Mouse (Mus musculus): ENCODE results near the gene D3Ertd254e. TPM values are rescaled to one million over a fixed set of nuclear protein-coding genes. Genes with fewer than 3 reads are reported as not detected.

D3Ertd254e gene
- polyA plus RNA-seq, 1 experiment: 5.6 TPM

- H3K4me3 ChIP-seq (replicated peaks; ENCODE audit: insufficient read depth, low read depth, low read length): no peak overlapping the region
- H3K27me3 ChIP-seq (ENCODE audit: control insufficient read depth, insufficient read depth, low read length): no peaks in the 10 kb centered on the region
- no peak for DNase-seq
- H3K4me1 ChIP-seq (ENCODE audit: control insufficient read depth, insufficient read depth, low read length): no peaks in the 10 kb centered on the region
- no peak overlapping the region for H3K27ac ChIP-seq (ENCODE audit: insufficient read depth, low read length)
- no peak for TF ChIP-seq CTCF (IDR thresholded peaks at IDR 0.05; ENCODE audit: borderline replicate concordance, insufficient read depth, low read depth, low read length)
- no peak for TF ChIP-seq POLR2A (IDR thresholded peaks at IDR 0.05; ENCODE audit: borderline replicate concordance, insufficient read depth, low read length)
Measured at GRCm38 (mm10) chr3:36138996-36139395, 11.8 kb upstream of the D3Ertd254e start.

GRCm38 (mm10) chr3:36150537-36150933 lies 282 bp upstream of the D3Ertd254e start:
- 12% methylated on average over 1 of the region's 1 CpGs for WGBS
- no peak overlapping the region for H3K27ac ChIP-seq (ENCODE audit: insufficient read depth, low read length)
- H3K4me3 ChIP-seq (replicated peaks; ENCODE audit: insufficient read depth, low read depth, low read length): peak overlapping the region; percentile 80
- peaks cover 8% of the 10 kb centered on the region; the same call in 1 of the 2 replicates for H3K4me1 ChIP-seq (ENCODE audit: control insufficient read depth, insufficient read depth, low read length)
- DNase-seq: no peak
- H3K27me3 ChIP-seq (ENCODE audit: control insufficient read depth, insufficient read depth, low read length): no peaks in the 10 kb centered on the region
- TF ChIP-seq CTCF (IDR thresholded peaks at IDR 0.05; ENCODE audit: borderline replicate concordance, insufficient read depth, low read depth, low read length) (no peak), POLR2A (IDR thresholded peaks at IDR 0.05; ENCODE audit: borderline replicate concordance, insufficient read depth, low read length) (no peak)

DNA sequence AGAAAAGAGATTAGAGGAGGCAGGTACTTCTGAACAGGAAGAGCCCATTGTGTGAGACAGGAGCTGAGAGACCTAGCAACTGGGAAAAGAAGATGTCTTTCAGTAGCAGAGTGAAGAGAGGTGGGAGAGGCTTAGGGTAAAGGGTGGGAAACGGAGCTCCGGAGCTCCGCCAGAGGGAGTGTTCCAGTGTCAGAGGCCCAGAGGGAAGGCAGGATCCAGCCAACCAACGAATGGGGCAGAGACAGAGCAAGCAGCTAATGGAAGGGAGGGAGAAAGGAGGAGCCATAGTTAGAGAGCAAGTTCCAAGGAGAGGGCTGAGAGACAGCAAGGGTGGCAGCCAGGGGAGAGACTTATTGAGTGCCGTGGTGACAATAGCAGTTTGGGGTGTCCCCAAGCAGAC lies 4.5 kb downstream of the D3Ertd254e start:
- Histone ChIP-seq H3K4me3 (replicated peaks; ENCODE audit: insufficient read depth, low read depth, low read length) (no peak overlapping the region), H3K4me1 (ENCODE audit: control insufficient read depth, insufficient read depth, low read length) (peaks cover 8% of the 10 kb centered on the region; the same call in 1 of the 2 replicates), H3K27me3 (ENCODE audit: control insufficient read depth, insufficient read depth, low read length) (no peaks in the 10 kb centered on the region), H3K27ac (ENCODE audit: insufficient read depth, low read length) (no peak overlapping the region)
- DNase-seq: no peak
- WGBS: 16% methylated on average over 5 of the region's 5 CpGs
- TF ChIP-seq POLR2A (IDR thresholded peaks at IDR 0.05; ENCODE audit: borderline replicate concordance, insufficient read depth, low read length) (no peak), CTCF (IDR thresholded peaks at IDR 0.05; ENCODE audit: borderline replicate concordance, insufficient read depth, low read depth, low read length) (no peak)

DNA sequence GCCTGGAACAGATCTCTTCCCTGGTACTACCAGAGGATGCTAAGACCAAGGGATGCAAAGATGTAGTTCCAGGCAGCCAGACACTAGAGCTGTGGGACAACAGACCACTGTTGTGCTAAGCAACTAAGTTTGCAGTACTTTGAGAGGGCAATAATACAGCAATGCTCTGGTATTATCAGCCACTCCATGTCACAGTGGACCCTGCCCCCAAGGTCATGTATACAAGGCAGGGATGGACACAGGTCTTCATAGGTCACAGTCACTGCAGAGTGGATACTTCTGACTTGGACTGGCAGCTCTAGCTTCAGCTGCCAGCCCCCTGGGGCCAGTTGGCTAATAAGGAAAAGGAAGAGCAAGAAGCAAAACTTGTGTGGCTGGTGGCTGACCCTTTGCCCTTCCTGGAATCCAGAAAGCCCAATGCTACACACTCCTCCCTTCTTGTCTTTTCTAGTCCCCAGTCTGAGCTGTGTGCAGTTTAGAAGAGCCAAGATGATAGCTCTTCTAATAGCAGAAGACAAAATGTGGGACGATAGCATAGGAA lies 19.9 kb downstream of the D3Ertd254e start:
- Histone ChIP-seq H3K4me3 (replicated peaks; ENCODE audit: insufficient read depth, low read depth, low read length) (no peak overlapping the region), H3K27me3 (ENCODE audit: control insufficient read depth, insufficient read depth, low read length) (no peaks in the 10 kb centered on the region; the same call in 1 of the 2 replicates), H3K4me1 (ENCODE audit: control insufficient read depth, insufficient read depth, low read length) (no peaks in the 10 kb centered on the region), H3K27ac (ENCODE audit: insufficient read depth, low read length) (no peak overlapping the region)
- DNase-seq: no peak
- 83% methylated on average over 1 of the region's 1 CpGs for WGBS
- no peak for TF ChIP-seq POLR2A (IDR thresholded peaks at IDR 0.05; ENCODE audit: borderline replicate concordance, insufficient read depth, low read length)
- no peak for TF ChIP-seq CTCF (IDR thresholded peaks at IDR 0.05; ENCODE audit: borderline replicate concordance, insufficient read depth, low read depth, low read length)

GRCm38 (mm10) chr3:36171348-36171747 lies 20.5 kb downstream of the D3Ertd254e start:
- H3K4me1 ChIP-seq (ENCODE audit: control insufficient read depth, insufficient read depth, low read length): no peaks in the 10 kb centered on the region
- 92% methylated on average over 1 of the region's 1 CpGs for WGBS
- DNase-seq: no peak
- H3K27ac ChIP-seq (ENCODE audit: insufficient read depth, low read length): no peak overlapping the region
- H3K4me3 ChIP-seq (replicated peaks; ENCODE audit: insufficient read depth, low read depth, low read length): no peak overlapping the region
- TF ChIP-seq CTCF (IDR thresholded peaks at IDR 0.05; ENCODE audit: borderline replicate concordance, insufficient read depth, low read depth, low read length): no peak
- no peak for TF ChIP-seq POLR2A (IDR thresholded peaks at IDR 0.05; ENCODE audit: borderline replicate concordance, insufficient read depth, low read length)
- H3K27me3 ChIP-seq (ENCODE audit: control insufficient read depth, insufficient read depth, low read length): no peaks in the 10 kb centered on the region

DNA sequence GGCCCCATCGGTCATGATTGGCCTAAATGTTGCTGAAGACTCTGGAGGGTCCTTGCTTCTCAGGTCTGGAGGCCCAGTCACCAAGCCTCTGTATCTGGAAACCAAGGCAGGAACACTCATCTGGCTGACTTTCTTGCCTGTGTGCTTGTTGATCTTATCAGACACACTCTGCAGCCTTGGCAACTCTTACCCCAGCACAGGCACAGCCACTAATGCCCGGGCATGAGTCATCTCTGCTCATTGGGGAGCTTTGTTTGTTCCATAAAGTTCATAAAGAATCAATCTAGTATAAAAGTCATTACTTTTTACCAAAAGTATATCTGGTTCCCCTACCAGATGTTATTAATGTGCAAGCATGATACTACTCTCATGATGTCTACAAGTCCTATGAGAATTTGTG lies 22.9 kb downstream of the D3Ertd254e start:
- Histone ChIP-seq H3K4me1 (ENCODE audit: control insufficient read depth, insufficient read depth, low read length) (no peaks in the 10 kb centered on the region), H3K27ac (ENCODE audit: insufficient read depth, low read length) (no peak overlapping the region)
- WGBS: 87% methylated on average over 2 of the region's 2 CpGs

DNA sequence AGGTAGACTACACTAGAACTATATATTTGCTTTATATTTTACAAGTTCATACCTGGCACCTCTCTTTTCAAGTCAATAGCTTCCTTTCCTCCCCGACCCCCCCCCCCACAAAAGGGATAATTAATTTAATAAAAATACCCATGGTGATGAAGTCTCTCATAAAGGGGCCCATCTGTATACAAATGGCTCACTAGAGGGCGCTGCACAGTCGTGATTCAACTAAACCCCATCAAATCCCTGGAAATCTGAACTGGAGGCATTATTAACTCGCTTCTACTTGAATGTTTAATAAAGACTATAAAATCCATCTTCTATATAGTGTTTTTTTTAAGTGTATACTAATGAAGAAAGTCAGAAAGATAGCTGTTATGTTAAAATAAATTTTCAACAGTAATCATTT lies 30.7 kb downstream of the D3Ertd254e start:
- H3K4me3 ChIP-seq (replicated peaks; ENCODE audit: insufficient read depth, low read depth, low read length): no peak overlapping the region
- TF ChIP-seq CTCF (IDR thresholded peaks at IDR 0.05; ENCODE audit: borderline replicate concordance, insufficient read depth, low read depth, low read length): peak; percentile 0; the same call in 1 of the 2 replicates
- no peak for TF ChIP-seq POLR2A (IDR thresholded peaks at IDR 0.05; ENCODE audit: borderline replicate concordance, insufficient read depth, low read length)
- WGBS: 11% methylated on average over 4 of the region's 4 CpGs
- no peak overlapping the region for H3K27ac ChIP-seq (ENCODE audit: insufficient read depth, low read length)
- H3K4me1 ChIP-seq (ENCODE audit: control insufficient read depth, insufficient read depth, low read length): no peaks in the 10 kb centered on the region
- DNase-seq: peak; percentile 20
- H3K27me3 ChIP-seq (ENCODE audit: control insufficient read depth, insufficient read depth, low read length): no peaks in the 10 kb centered on the region

More for the DNA sequence above, 22.9 kb downstream of the D3Ertd254e start:
- no peak for DNase-seq
- no peaks in the 10 kb centered on the region for H3K27me3 ChIP-seq (ENCODE audit: control insufficient read depth, insufficient read depth, low read length)
- TF ChIP-seq CTCF (IDR thresholded peaks at IDR 0.05; ENCODE audit: borderline replicate concordance, insufficient read depth, low read depth, low read length): no peak
- no peak for TF ChIP-seq POLR2A (IDR thresholded peaks at IDR 0.05; ENCODE audit: borderline replicate concordance, insufficient read depth, low read length)
- no peak overlapping the region for H3K4me3 ChIP-seq (replicated peaks; ENCODE audit: insufficient read depth, low read depth, low read length)

DNA sequence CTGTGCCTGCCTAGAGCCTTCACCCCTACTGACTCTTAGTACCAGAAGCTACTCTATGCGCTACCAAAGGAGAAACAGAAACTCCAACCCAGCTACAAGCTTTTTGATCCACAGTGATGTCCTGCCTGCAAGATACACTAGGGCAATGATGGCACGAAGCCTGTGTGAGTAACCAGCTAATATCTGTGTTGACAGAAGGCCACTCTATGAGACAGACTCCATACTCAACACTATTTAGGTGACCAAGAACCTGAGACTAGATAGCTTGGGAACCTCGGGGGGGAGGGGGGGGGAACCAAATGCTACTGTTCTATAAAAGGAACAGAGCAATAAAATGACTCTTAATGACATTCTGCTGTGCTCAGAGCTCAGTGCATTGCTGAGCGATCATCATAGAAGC lies 35.7 kb downstream of the D3Ertd254e start:
- TF ChIP-seq CTCF (IDR thresholded peaks at IDR 0.05; ENCODE audit: borderline replicate concordance, insufficient read depth, low read depth, low read length) (no peak), POLR2A (IDR thresholded peaks at IDR 0.05; ENCODE audit: borderline replicate concordance, insufficient read depth, low read length) (no peak)
- Histone ChIP-seq H3K27me3 (ENCODE audit: control insufficient read depth, insufficient read depth, low read length) (no peaks in the 10 kb centered on the region), H3K4me3 (replicated peaks; ENCODE audit: insufficient read depth, low read depth, low read length) (no peak overlapping the region), H3K27ac (ENCODE audit: insufficient read depth, low read length) (no peak overlapping the region), H3K4me1 (ENCODE audit: control insufficient read depth, insufficient read depth, low read length) (no peaks in the 10 kb centered on the region)
- no peak for DNase-seq
- 83% methylated on average over 4 of the region's 4 CpGs for WGBS

Measured in cerebellum, adult 2 months (tissue).